Mouse (Mus musculus) bone marrow, adult 2 months (tissue): ENCODE measurements around the gene Vps33a.

ENCODE experiments used
- CTCF ChIP-seq: fragments of 200-500 bp; IDR thresholded peaks from 2 replicates; pipeline ENCODE4 v1.5.1; 2011; ENCODE audit warnings: low read length, control low read depth; ENCODE audit not compliant: control insufficient read depth, insufficient read depth
- POLR2A ChIP-seq: fragments of 200-500 bp; IDR thresholded peaks from 2 replicates; pipeline ENCODE4 v1.6.1; 2011; ENCODE audit warnings: low read depth, mild to moderate bottlenecking, control low read depth, low read length, borderline replicate concordance; ENCODE audit not compliant: control insufficient read depth

GRCm38 (mm10) chr5:123533801-123534200, 39.0 kb downstream of the Vps33a start:
- TF ChIP-seq CTCF (no peak), POLR2A (no peak)
